Mouse (Mus musculus): Measurements from ENCODE around the gene Ttl. TPM values are rescaled to one million over a fixed set of nuclear protein-coding genes. Genes with fewer than 3 reads are reported as not detected.

The Ttl gene
- polyA plus RNA-seq, 1 experiment from 2014 or later = 14.8 TPM

GRCm38 (mm10) chr2:129129987-129130545, 64.3 kb downstream of the Ttl start:
- Histone ChIP-seq H3K27me3 (no peaks in the 10 kb centered on the region), H3K9ac (peak overlapping the region; percentile 47), H3K9me3 (replicated peaks) (0 out of 2 replicates have a peak, but pooled peaks cover 6% of the 10 kb centered on the region), H3K4me2 (replicated peaks) (peak overlapping the region; percentile 79), H3K36me3 (peaks cover 41% of the 10 kb centered on the region), H3K4me3 (replicated peaks) (peak overlapping the region; percentile 76), H3K27ac (replicated peaks) (peak overlapping the region; percentile 96), H3K4me1 (peaks cover 16% of the 10 kb centered on the region)
- WGBS = 32% methylated on average over 18 of the region's 18 CpGs
- peak; percentile 27 for ATAC-seq (ENCODE audit: insufficient number of reproducible peaks, low FRiP score, low TSS enrichment, low read depth)

DNA sequence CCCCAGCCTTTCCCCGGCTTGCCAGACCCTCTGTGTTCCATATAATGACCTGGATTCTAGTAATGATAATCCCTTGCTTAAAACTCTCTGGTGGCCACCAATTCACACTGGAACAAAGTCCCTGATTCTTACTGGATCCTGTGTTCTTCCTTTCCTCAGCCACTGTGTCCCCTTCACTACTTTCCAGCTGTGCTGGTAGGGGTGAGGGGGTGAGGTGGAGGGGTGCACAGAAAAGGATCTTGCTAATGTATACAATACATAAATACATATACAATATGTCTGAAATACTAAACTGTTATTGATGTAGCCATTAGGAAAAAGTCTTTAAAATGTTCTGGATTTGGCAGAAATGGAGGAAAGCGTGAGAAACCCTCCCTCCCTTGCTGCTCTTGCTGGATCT, 65.0 kb downstream of the Ttl start:
- H3K27ac ChIP-seq (replicated peaks) = no peak overlapping the region
- H3K4me3 ChIP-seq (replicated peaks) = peak overlapping the region; percentile 76
- peaks cover 16% of the 10 kb centered on the region for H3K4me1 ChIP-seq
- peak overlapping the region; percentile 79 for H3K4me2 ChIP-seq (replicated peaks)
- H3K9me3 ChIP-seq (replicated peaks) = 0 out of 2 replicates have a peak, but pooled peaks cover 6% of the 10 kb centered on the region
- no peaks in the 10 kb centered on the region for H3K27me3 ChIP-seq
- 89% methylated on average over 2 of the region's 2 CpGs for WGBS
- H3K36me3 ChIP-seq = peaks cover 34% of the 10 kb centered on the region
- H3K9ac ChIP-seq = no peak overlapping the region
- no peak for ATAC-seq (ENCODE audit: insufficient number of reproducible peaks, low FRiP score, low TSS enrichment, low read depth)

- Histone ChIP-seq H3K27me3 (no peaks in the 10 kb centered on the region), H3K36me3 (peaks cover 23% of the 10 kb centered on the region), H3K4me3 (replicated peaks) (no peak overlapping the region), H3K4me2 (replicated peaks) (no peak overlapping the region), H3K27ac (replicated peaks) (no peak overlapping the region), H3K4me1 (peaks cover 16% of the 10 kb centered on the region), H3K9ac (no peak overlapping the region), H3K9me3 (replicated peaks) (0 out of 2 replicates have a peak, but pooled peaks cover 6% of the 10 kb centered on the region)
- no peak for ATAC-seq (ENCODE audit: insufficient number of reproducible peaks, low FRiP score, low TSS enrichment, low read depth)
- WGBS = 94% methylated on average over 7 of the region's 7 CpGs
Observed at GRCm38 (mm10) chr2:129132231-129132630, 66.5 kb downstream of the Ttl start.

DNA sequence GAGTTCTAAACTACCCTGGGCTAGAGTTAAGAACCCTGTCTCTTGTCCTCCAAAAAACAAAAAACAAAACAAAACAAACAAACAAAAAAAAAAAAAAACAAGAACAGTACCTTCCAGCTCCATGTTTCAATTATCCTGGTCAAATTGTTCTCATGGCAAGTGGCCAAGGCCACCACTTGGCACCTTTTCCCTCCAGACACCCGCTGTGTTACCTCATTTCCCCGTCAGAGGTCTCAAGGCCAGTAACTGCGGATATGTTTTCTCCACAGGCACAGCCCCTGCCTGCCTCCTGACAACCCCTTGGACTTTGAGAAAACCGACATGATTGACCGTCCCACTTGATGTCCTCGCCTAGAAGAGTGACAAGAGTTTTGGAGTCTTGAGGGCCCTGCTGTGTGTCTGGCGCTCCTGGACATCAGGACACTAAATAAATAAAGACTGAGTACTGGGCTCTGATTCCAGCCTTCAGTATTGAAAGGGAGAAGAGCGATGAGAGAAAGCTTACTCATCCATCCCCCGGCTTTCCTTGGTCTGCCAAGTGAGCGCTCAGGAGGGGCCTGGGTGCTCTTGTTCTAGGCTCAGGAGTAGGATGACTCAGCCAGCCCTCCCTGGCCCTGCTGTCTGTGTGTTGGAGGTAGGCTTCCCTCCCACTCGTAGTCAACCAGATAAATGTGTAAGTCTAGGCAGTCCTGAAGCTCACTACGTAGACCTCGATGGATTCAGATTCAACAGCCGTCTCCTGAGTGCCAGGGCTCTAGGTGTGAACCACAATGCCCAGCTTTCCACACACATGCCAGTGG, 67.5 kb downstream of the Ttl start:
- Histone ChIP-seq H3K36me3 (peaks cover 23% of the 10 kb centered on the region), H3K4me1 (peaks cover 16% of the 10 kb centered on the region)
- WGBS = 94% methylated on average over 14 of the region's 14 CpGs

GRCm38 (mm10) chr2:129139906-129140305, 74.2 kb downstream of the Ttl start:
- Histone ChIP-seq H3K36me3 (no peaks in the 10 kb centered on the region), H3K9ac (no peak overlapping the region), H3K4me2 (replicated peaks) (no peak overlapping the region), H3K9me3 (replicated peaks) (no peaks in the 10 kb centered on the region), H3K27ac (replicated peaks) (no peak overlapping the region), H3K4me3 (replicated peaks) (no peak overlapping the region), H3K4me1 (no peaks in the 10 kb centered on the region), H3K27me3 (no peaks in the 10 kb centered on the region)
- 76% methylated on average over 10 of the region's 10 CpGs for WGBS
- ATAC-seq (ENCODE audit: insufficient number of reproducible peaks, low FRiP score, low TSS enrichment, low read depth) = no peak

More for the DNA sequence above, 67.5 kb downstream of the Ttl start:
- no peak for ATAC-seq (ENCODE audit: insufficient number of reproducible peaks, low FRiP score, low TSS enrichment, low read depth)
- H3K4me3 ChIP-seq (replicated peaks) = no peak overlapping the region
- 0 out of 2 replicates have a peak, but pooled peaks cover 6% of the 10 kb centered on the region for H3K9me3 ChIP-seq (replicated peaks)
- no peak overlapping the region for H3K9ac ChIP-seq
- no peak overlapping the region for H3K27ac ChIP-seq (replicated peaks)
- H3K4me2 ChIP-seq (replicated peaks) = no peak overlapping the region
- H3K27me3 ChIP-seq = no peaks in the 10 kb centered on the region

Other genes starting within 250 kb of the Ttl start
- gene Tmem87b, start 247.8 kb upstream of the Ttl start, polyA plus RNA-seq (2015; fragmentation: Nextera tagmentation; extraction: Ambion mirVana) = 29.9 and 34.1 TPM in 2 replicates
- gene Fbln7, start 203.0 kb upstream of the Ttl start, polyA plus RNA-seq (2015; fragmentation: Nextera tagmentation; extraction: Ambion mirVana) = 4.6 and 5.9 TPM in 2 replicates
- 6.4 and 6.8 TPM in 2 replicates for gene Zc3h8, start 121.9 kb upstream of the Ttl start, polyA plus RNA-seq (2015; fragmentation: Nextera tagmentation; extraction: Ambion mirVana)
- gene Zc3h6, start 98.5 kb upstream of the Ttl start, polyA plus RNA-seq (2015; fragmentation: Nextera tagmentation; extraction: Ambion mirVana) = 2.4 and 2.5 TPM in 2 replicates
- gene Gm10762, start 98.2 kb upstream of the Ttl start, polyA plus RNA-seq (2015; fragmentation: Nextera tagmentation; extraction: Ambion mirVana) = 15.8 and 16.2 TPM in 2 replicates
- gene Vinac1, start 17.8 kb upstream of the Ttl start, polyA plus RNA-seq (2015; fragmentation: Nextera tagmentation; extraction: Ambion mirVana) = 0.12 TPM in 1 of 2 replicates, not detected in the other
- 21.9 and 25.1 TPM in 2 replicates for gene Polr1b, start 35.1 kb downstream of the Ttl start, polyA plus RNA-seq (2015; fragmentation: Nextera tagmentation; extraction: Ambion mirVana)
- gene Chchd5, start 63.8 kb downstream of the Ttl start, polyA plus RNA-seq (2015; fragmentation: Nextera tagmentation; extraction: Ambion mirVana) = 25.2 and 26.8 TPM in 2 replicates
- 23.0 and 24.0 TPM in 2 replicates for gene Slc20a1, start 132.8 kb downstream of the Ttl start, polyA plus RNA-seq (2015; fragmentation: Nextera tagmentation; extraction: Ambion mirVana)
- 39.8 and 51.0 TPM in 2 replicates for gene Ckap2l, start 231.3 kb downstream of the Ttl start, polyA plus RNA-seq (2015; fragmentation: Nextera tagmentation; extraction: Ambion mirVana)
- 0.20 TPM in 1 of 2 replicates, not detected in the other for gene Il1a, start 244.0 kb downstream of the Ttl start, polyA plus RNA-seq (2015; fragmentation: Nextera tagmentation; extraction: Ambion mirVana)